Mouse (Mus musculus) liver, embryonic 13.5 days (tissue): ENCODE measurements at regions not wholly inside any gene's neighbourhood (a gene's known extent, or its start where the extent isn't known, plus 50 kb on each side); places are given as distances from the start of the nearest gene placed in this dataset.

Source experiments
- ATAC-seq: fragments of 200-750 bp; cut with Nextera tagmentation; 2 replicates; pipeline ENCODE4 v1.8.0; 2017; ENCODE audit warnings: low read depth, mild to moderate bottlenecking, moderate number of reproducible peaks, moderate library complexity
- DNase-seq: peaks from one replicate; pipeline ENCODE4 v3.0.0; 2022
- H3K27ac ChIP-seq: fragments of 300-500 bp; sonication (generic); 2 replicates; pipeline ENCODE4 v1.5.1; 2015; ENCODE audit warnings: moderate library complexity, mild to moderate bottlenecking, inconsistent platforms
- H3K27me3 ChIP-seq: fragments of 300-500 bp; sonication (generic); 2 replicates; pipeline ENCODE4 v1.6.1; 2015; ENCODE audit warnings: mild to moderate bottlenecking, inconsistent platforms
- H3K36me3 ChIP-seq: fragments of 300-500 bp; sonication (generic); 2 replicates; pipeline ENCODE4 v1.6.1; 2015; ENCODE audit warnings: mild to moderate bottlenecking, inconsistent platforms
- H3K4me1 ChIP-seq: fragments of 300-500 bp; sonication (generic); replicated peaks from 2 replicates; pipeline ENCODE4 v1.6.1; 2015; ENCODE audit warnings: inconsistent platforms
- H3K4me2 ChIP-seq: fragments of 300-500 bp; sonication (generic); 2 replicates; pipeline ENCODE4 v1.6.1; 2015; ENCODE audit warnings: inconsistent platforms, mild to moderate bottlenecking, moderate library complexity
- H3K4me3 ChIP-seq: fragments of 300-500 bp; sonication (generic); replicated peaks from 2 replicates; pipeline ENCODE4 v1.5.1; 2015; ENCODE audit warnings: mild to moderate bottlenecking, inconsistent platforms
- H3K9ac ChIP-seq: fragments of 300-500 bp; sonication (generic); 2 replicates; pipeline ENCODE4 v1.6.1; 2015; ENCODE audit warnings: mild to moderate bottlenecking, inconsistent platforms
- H3K9me3 ChIP-seq: fragments of 300-500 bp; sonication (generic); replicated peaks from 2 replicates; pipeline ENCODE4 v1.6.1; 2016; ENCODE audit warnings: inconsistent platforms
- WGBS: fragments of 180-500 bp; shearing (Covaris S2); methylation state at CpG from one replicate; pipeline ENCODE4 v1.1.7; 2015; ENCODE audit not compliant: insufficient replicate concordance; 5-methylcytosine and 5-hydroxymethylcytosine counted together

GRCm38 (mm10) chr8:8797521-8797920 is 107.2 kb upstream of the Arglu1 start:
- no peaks in the 10 kb centered on the region for H3K36me3 ChIP-seq
- H3K4me2 ChIP-seq, result no peak overlapping the region
- no peak overlapping the region for H3K27ac ChIP-seq
- DNase-seq, result no peak
- no peaks in the 10 kb centered on the region for H3K9me3 ChIP-seq
- H3K27me3 ChIP-seq, result no peaks in the 10 kb centered on the region
- no peak overlapping the region for H3K9ac ChIP-seq
- H3K4me3 ChIP-seq, result no peak overlapping the region
- ATAC-seq, result no peak
- 37% methylated on average over 3 of the region's 3 CpGs for WGBS
- no peaks in the 10 kb centered on the region for H3K4me1 ChIP-seq

GRCm38 (mm10) chr8:8796951-8797350 is 106.6 kb upstream of the Arglu1 start:
- ATAC-seq, result no peak
- Histone ChIP-seq H3K27me3 (no peaks in the 10 kb centered on the region), H3K36me3 (no peaks in the 10 kb centered on the region), H3K27ac (no peak overlapping the region), H3K9ac (no peak overlapping the region), H3K4me3 (no peak overlapping the region), H3K4me1 (no peaks in the 10 kb centered on the region), H3K9me3 (no peaks in the 10 kb centered on the region), H3K4me2 (no peak overlapping the region)
- no peak for DNase-seq
- 32% methylated on average over 9 of the region's 9 CpGs for WGBS

GRCm38 (mm10) chr8:8794711-8795110 is 104.4 kb upstream of the Arglu1 start:
- no peak overlapping the region for H3K4me2 ChIP-seq
- H3K27ac ChIP-seq, result no peak overlapping the region
- no peak for ATAC-seq
- WGBS, result 43% methylated on average over 6 of the region's 6 CpGs
- H3K36me3 ChIP-seq, result no peaks in the 10 kb centered on the region
- DNase-seq, result no peak
- H3K4me1 ChIP-seq, result no peaks in the 10 kb centered on the region
- H3K4me3 ChIP-seq, result no peak overlapping the region
- no peaks in the 10 kb centered on the region for H3K9me3 ChIP-seq
- H3K9ac ChIP-seq, result no peak overlapping the region
- no peaks in the 10 kb centered on the region for H3K27me3 ChIP-seq

GRCm38 (mm10) chr8:8779931-8780330 is 89.6 kb upstream of the Arglu1 start:
- Histone ChIP-seq H3K27ac (no peak overlapping the region), H3K4me3 (no peak overlapping the region), H3K27me3 (no peaks in the 10 kb centered on the region), H3K9me3 (no peaks in the 10 kb centered on the region), H3K36me3 (no peaks in the 10 kb centered on the region), H3K4me1 (no peaks in the 10 kb centered on the region), H3K4me2 (no peak overlapping the region), H3K9ac (no peak overlapping the region)
- no peak for ATAC-seq
- WGBS, result 78% methylated on average over 15 of the region's 15 CpGs
- DNase-seq, result no peak

- ATAC-seq (no peak), DNase-seq (no peak)
- no peak overlapping the region for H3K4me3 ChIP-seq
- H3K4me2 ChIP-seq, result no peak overlapping the region
- no peaks in the 10 kb centered on the region for H3K9me3 ChIP-seq
- no peak overlapping the region for H3K9ac ChIP-seq
- H3K36me3 ChIP-seq, result no peaks in the 10 kb centered on the region
- no peaks in the 10 kb centered on the region for H3K4me1 ChIP-seq
- no peaks in the 10 kb centered on the region for H3K27me3 ChIP-seq
- WGBS, result 21% methylated on average over 5 of the region's 5 CpGs
- no peak overlapping the region for H3K27ac ChIP-seq
These were observed 84.2 kb upstream of the Arglu1 start for GRCm38 (mm10) chr8:8774496-8775015.

GRCm38 (mm10) chr8:8772424-8772823 is 82.1 kb upstream of the Arglu1 start:
- DNase-seq (no peak), ATAC-seq (no peak)
- Histone ChIP-seq H3K9me3 (no peaks in the 10 kb centered on the region), H3K36me3 (no peaks in the 10 kb centered on the region), H3K9ac (no peak overlapping the region), H3K27ac (no peak overlapping the region), H3K4me1 (no peaks in the 10 kb centered on the region), H3K4me3 (no peak overlapping the region), H3K4me2 (no peak overlapping the region), H3K27me3 (no peaks in the 10 kb centered on the region)
- WGBS, result 62% methylated on average over 5 of the region's 5 CpGs

- Histone ChIP-seq H3K9me3 (no peaks in the 10 kb centered on the region), H3K36me3 (no peaks in the 10 kb centered on the region), H3K4me1 (no peaks in the 10 kb centered on the region), H3K27ac (no peak overlapping the region), H3K4me2 (no peak overlapping the region), H3K9ac (no peak overlapping the region), H3K4me3 (no peak overlapping the region), H3K27me3 (no peaks in the 10 kb centered on the region)
- WGBS, result 62% methylated on average over 8 of the region's 8 CpGs
- no peak for DNase-seq
- ATAC-seq, result no peak
These were observed 80.1 kb upstream of the Arglu1 start for GRCm38 (mm10) chr8:8770397-8770796.

GRCm38 (mm10) chr8:8762354-8762753 is 72.0 kb upstream of the Arglu1 start:
- no peak overlapping the region for H3K27ac ChIP-seq
- WGBS, result 80% methylated on average over 12 of the region's 12 CpGs
- H3K4me1 ChIP-seq, result no peaks in the 10 kb centered on the region
- no peaks in the 10 kb centered on the region for H3K9me3 ChIP-seq
- H3K4me3 ChIP-seq, result no peak overlapping the region
- H3K27me3 ChIP-seq, result no peaks in the 10 kb centered on the region
- no peak overlapping the region for H3K9ac ChIP-seq
- ATAC-seq, result no peak
- no peak overlapping the region for H3K4me2 ChIP-seq
- no peak for DNase-seq
- no peaks in the 10 kb centered on the region for H3K36me3 ChIP-seq

GRCm38 (mm10) chr8:8758283-8758682 is 68.0 kb upstream of the Arglu1 start:
- H3K9me3 ChIP-seq, result no peaks in the 10 kb centered on the region
- ATAC-seq, result no peak
- no peak overlapping the region for H3K4me2 ChIP-seq
- whole genome bisulfite sequencing, result 67% methylated on average over 8 of the region's 8 CpGs
- no peak overlapping the region for H3K4me3 ChIP-seq
- H3K27me3 ChIP-seq, result no peaks in the 10 kb centered on the region
- H3K4me1 ChIP-seq, result no peaks in the 10 kb centered on the region
- no peak overlapping the region for H3K9ac ChIP-seq
- no peaks in the 10 kb centered on the region for H3K36me3 ChIP-seq
- DNase-seq, result no peak
- no peak overlapping the region for H3K27ac ChIP-seq

GRCm38 (mm10) chr8:8751208-8751607 is 60.9 kb upstream of the Arglu1 start:
- Histone ChIP-seq H3K27me3 (no peaks in the 10 kb centered on the region), H3K4me3 (no peak overlapping the region), H3K9ac (no peak overlapping the region), H3K36me3 (no peaks in the 10 kb centered on the region), H3K9me3 (no peaks in the 10 kb centered on the region), H3K4me2 (no peak overlapping the region), H3K4me1 (no peaks in the 10 kb centered on the region), H3K27ac (no peak overlapping the region)
- no peak for DNase-seq
- WGBS, result 79% methylated on average over 15 of the region's 15 CpGs
- no peak for ATAC-seq

GRCm38 (mm10) chr8:8746691-8747090 is 56.4 kb upstream of the Arglu1 start:
- Histone ChIP-seq H3K9ac (no peak overlapping the region), H3K36me3 (no peaks in the 10 kb centered on the region), H3K27me3 (no peaks in the 10 kb centered on the region), H3K4me2 (no peak overlapping the region), H3K4me1 (no peaks in the 10 kb centered on the region), H3K27ac (no peak overlapping the region), H3K9me3 (no peaks in the 10 kb centered on the region), H3K4me3 (no peak overlapping the region)
- ATAC-seq (no peak), DNase-seq (no peak)
- 34% methylated on average over 1 of the region's 1 CpGs for WGBS

- no peak for DNase-seq
- H3K9me3 ChIP-seq, result no peaks in the 10 kb centered on the region
- no peaks in the 10 kb centered on the region for H3K27me3 ChIP-seq
- H3K4me3 ChIP-seq, result no peak overlapping the region
- WGBS, result 53% methylated on average over 9 of the region's 9 CpGs
- no peak overlapping the region for H3K4me2 ChIP-seq
- H3K27ac ChIP-seq, result no peak overlapping the region
- ATAC-seq, result no peak
- no peaks in the 10 kb centered on the region for H3K4me1 ChIP-seq
- no peak overlapping the region for H3K9ac ChIP-seq
- H3K36me3 ChIP-seq, result no peaks in the 10 kb centered on the region
These were observed 55.4 kb upstream of the Arglu1 start for GRCm38 (mm10) chr8:8745615-8746285.
